Mouse (Mus musculus): ENCODE measurements around the gene Mettl7b. TPM values are rescaled to one million over a fixed set of nuclear protein-coding genes. Genes with fewer than 3 reads are reported as not detected.

The Mettl7b gene
- polyA plus RNA-seq, 1 experiment = not detected

DNA sequence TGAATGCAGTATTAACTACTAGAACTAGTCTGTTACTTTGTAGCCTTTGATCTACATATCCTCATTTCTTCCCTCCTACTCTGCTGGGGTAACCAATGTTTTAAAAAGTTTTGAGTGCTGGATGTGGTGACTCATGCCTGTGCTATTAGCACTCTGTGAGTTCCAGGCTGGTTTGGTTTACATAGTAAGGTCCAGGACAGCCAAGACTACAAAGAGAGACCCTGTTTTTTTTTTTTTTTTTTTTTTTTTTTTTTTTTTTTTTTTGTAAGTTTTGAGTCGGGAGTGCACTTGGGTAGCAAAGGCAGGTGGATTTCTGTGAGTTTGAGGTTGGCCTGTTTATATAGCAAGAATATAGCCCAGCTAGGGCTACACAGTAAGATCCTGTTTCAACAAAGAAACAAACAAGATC is 7.6 kb upstream of the Mettl7b start:
- no peak overlapping the region for H3K27ac ChIP-seq (replicated peaks; ENCODE audit: low read depth, low read length)
- no peaks in the 10 kb centered on the region for H3K4me1 ChIP-seq (ENCODE audit: control insufficient read depth, insufficient read depth, insufficient read length, low read length)
- no peak overlapping the region for H3K4me3 ChIP-seq (ENCODE audit: insufficient read depth, low read depth, low read length)

DNA sequence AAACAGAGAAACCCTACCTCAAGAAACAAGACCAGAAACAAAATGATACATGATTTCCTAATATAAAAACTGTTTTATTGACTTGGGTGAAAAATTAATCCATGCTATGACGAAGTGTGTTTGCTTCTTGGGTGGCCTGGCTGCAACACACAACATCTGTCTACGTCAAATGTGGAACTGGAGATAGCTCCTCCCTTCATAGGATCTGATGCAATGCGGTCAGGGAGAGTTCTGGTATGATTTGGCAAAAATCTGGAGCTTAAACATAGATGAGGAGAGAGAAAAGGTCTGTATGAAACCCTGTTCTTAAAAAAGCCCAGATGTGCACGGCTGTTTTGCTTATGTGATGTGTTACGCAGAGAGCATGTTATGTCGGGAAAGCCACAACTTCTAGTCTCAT is 5.1 kb upstream of the Mettl7b start:
- Histone ChIP-seq H3K4me3 (ENCODE audit: insufficient read depth, low read depth, low read length) (no peak overlapping the region), H3K4me1 (ENCODE audit: control insufficient read depth, insufficient read depth, insufficient read length, low read length) (no peaks in the 10 kb centered on the region), H3K27ac (replicated peaks; ENCODE audit: low read depth, low read length) (no peak overlapping the region)

DNA sequence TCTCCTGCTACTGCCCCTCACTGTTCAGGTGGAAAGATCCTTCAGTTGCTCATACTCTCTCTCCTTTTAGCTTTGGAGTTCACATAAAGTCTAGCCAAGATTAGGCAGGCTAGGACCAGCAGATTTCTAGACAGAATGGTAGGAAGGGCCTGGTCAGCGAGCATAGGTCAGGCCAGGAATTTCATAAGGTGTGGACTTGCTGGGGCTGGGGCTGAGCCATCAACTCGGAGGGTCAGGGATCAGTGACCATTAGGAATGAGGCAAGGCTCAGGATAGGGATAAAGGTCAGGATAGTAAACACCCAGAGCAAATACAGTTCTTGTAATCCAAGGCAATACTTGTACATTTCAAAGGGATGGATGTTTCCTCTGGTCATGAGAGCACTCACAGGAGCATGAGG is 4.2 kb upstream of the Mettl7b start:
- Histone ChIP-seq H3K4me3 (ENCODE audit: insufficient read depth, low read depth, low read length) (no peak overlapping the region), H3K27ac (replicated peaks; ENCODE audit: low read depth, low read length) (no peak overlapping the region), H3K4me1 (ENCODE audit: control insufficient read depth, insufficient read depth, insufficient read length, low read length) (no peaks in the 10 kb centered on the region)

DNA sequence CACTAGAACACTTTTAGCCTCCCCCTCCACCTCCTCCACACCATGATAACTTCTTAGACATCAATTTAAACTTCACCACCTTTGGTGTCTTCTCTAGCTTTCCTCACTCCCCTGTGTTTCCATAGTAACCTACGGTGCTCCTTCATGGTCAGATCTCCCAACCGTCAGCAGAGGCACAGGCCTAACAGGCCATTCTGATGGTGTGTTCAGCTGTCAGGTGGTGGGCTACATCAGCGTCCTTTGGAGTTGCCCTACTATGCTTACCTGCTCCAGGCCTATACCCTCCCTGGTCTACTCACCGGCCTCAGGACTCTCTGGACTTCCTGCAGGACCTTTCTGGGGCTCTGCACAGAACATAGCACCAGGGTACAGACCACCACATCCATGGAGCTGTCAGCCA is 646 bp downstream of the Mettl7b start:
- no peak overlapping the region for H3K4me3 ChIP-seq (ENCODE audit: insufficient read depth, low read depth, low read length)
- H3K4me1 ChIP-seq (ENCODE audit: control insufficient read depth, insufficient read depth, insufficient read length, low read length) = no peaks in the 10 kb centered on the region
- no peak overlapping the region for H3K27ac ChIP-seq (replicated peaks; ENCODE audit: low read depth, low read length)

DNA sequence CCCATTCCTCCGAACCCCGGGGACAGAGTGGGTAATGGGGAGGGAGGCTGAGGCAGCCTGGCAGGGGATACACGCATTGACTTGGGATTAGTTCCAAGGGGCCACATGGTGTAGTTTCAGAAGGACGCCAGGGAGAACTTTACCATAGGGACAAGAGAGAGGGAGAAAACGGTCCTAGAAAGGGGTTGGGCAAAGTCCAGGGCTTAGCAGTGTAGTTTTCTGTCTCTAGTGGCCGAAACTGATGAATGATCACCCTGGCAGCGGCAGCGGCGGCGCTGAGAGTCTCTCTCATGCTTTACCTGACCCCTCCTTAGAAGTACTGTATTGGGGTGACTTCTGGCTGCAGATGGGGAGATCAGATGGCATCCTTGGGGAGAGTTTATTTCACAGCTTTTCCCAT is 2.4 kb downstream of the Mettl7b start:
- Histone ChIP-seq H3K27ac (replicated peaks; ENCODE audit: low read depth, low read length) (no peak overlapping the region), H3K4me3 (ENCODE audit: insufficient read depth, low read depth, low read length) (no peak overlapping the region), H3K4me1 (ENCODE audit: control insufficient read depth, insufficient read depth, insufficient read length, low read length) (no peaks in the 10 kb centered on the region)

DNA sequence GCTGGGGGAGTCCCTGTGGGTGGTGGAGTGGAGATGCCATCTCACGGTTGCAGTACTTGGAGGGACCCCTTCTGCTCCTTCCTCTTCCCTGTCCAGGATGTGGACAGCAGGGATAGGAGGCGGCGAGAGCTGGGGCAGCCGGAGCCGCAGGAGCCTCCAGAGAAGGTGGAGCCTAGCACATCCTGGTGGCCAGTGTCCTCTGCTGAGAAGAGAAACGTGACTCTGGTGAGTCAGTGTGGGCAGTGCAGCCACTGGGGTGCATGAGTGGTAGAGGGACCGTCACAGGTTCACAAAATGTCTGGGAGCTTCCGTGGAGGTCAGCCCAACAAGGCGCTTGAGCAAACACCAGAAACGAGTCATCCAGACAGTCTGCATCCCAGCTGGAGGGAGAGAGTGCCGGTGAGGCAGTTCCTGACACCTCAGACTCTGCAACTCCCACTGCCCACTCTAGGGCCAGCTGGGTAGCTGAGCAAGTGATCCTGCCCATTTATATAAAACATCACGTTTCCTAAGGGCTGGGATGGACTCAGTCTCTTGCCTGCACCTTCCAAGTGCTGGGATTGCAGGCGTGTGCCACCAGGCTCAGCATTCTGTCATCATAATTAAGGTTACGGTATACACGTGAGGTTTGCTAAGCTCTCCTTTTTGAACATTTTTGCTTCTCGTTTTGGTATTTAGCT is 10.4 kb downstream of the Mettl7b start:
- H3K4me1 ChIP-seq (ENCODE audit: control insufficient read depth, insufficient read depth, insufficient read length, low read length) = no peaks in the 10 kb centered on the region
- H3K27ac ChIP-seq (replicated peaks; ENCODE audit: low read depth, low read length) = no peak overlapping the region

DNA sequence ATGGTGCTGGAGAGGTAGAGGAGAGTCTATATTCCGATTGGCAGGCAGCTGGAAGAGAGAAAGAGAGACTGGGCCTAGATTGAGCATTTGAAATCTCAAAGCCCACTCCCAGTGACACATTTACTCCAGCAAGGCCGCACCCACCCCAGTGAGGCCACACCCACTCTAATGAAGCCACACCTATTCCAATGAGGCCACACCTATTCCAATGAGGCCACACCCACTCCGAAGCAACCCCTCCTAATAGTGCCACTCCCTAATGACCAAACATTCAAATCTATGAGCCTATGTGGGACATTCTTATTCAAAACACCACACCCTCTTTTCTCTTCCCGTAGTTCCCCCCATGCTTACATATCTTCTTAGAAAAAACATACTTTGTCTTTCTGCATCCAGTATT is 13.3 kb downstream of the Mettl7b start:
- Histone ChIP-seq H3K4me1 (ENCODE audit: control insufficient read depth, insufficient read depth, insufficient read length, low read length) (no peaks in the 10 kb centered on the region), H3K4me3 (ENCODE audit: insufficient read depth, low read depth, low read length) (no peak overlapping the region)

More for the DNA sequence above, 10.4 kb downstream of the Mettl7b start:
- no peak overlapping the region for H3K4me3 ChIP-seq (ENCODE audit: insufficient read depth, low read depth, low read length)

DNA sequence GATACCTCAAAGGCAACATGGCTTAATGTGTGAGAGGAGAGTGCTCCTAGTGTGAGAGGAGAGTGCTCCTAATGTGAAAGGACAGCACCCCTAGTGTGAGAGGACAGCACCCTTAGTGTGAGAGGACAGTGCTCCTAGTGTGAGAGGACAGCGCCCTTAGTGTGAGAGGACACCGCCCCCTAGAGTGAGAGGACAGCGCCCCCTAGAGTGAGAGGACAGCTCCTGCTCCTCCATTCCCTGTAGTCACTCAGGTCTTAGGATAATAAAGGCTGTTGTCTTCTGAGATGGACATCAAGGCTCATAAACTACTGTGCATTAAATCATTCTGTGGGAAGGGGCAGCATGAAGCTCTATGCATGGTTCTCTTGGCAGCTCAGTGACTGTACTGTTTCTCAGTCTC is 15.1 kb downstream of the Mettl7b start:
- no peak overlapping the region for H3K27ac ChIP-seq (replicated peaks; ENCODE audit: low read depth, low read length)
- no peak overlapping the region for H3K4me3 ChIP-seq (ENCODE audit: insufficient read depth, low read depth, low read length)
- no peaks in the 10 kb centered on the region for H3K4me1 ChIP-seq (ENCODE audit: control insufficient read depth, insufficient read depth, insufficient read length, low read length)

More for the DNA sequence above, 13.3 kb downstream of the Mettl7b start:
- H3K27ac ChIP-seq (replicated peaks; ENCODE audit: low read depth, low read length) = no peak overlapping the region

DNA sequence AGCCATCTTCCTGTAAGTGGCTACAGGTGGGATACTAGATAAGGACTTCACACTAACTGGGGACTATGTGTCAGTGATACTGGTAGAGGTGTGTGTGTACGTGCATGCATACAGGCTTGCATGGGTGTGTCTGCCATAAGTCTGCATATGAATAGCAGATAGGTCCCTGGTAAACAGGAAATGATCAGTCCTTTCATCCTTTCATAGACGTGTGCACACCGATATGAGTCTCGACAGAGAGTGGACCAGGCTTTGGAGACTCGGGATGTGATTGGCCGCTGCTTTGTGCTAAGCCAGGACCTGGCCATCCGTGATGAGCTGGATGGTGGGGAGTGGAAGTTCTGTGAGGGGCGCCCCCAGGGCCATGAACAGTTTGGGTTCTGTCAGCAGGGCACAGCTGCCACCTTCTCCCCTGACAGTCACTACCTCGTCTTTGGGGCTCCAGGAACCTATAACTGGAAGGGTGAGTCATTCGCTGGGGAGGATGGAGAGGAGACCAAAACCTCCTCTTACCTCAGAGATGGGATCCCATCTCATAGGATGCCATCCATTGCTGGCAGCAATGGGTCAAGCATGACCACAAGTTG is 20.2 kb downstream of the Mettl7b start:
- Histone ChIP-seq H3K4me3 (ENCODE audit: insufficient read depth, low read depth, low read length) (no peak overlapping the region), H3K4me1 (ENCODE audit: control insufficient read depth, insufficient read depth, insufficient read length, low read length) (peaks cover 3% of the 10 kb centered on the region; the same call in 1 of the 2 replicates), H3K27ac (replicated peaks; ENCODE audit: low read depth, low read length) (no peak overlapping the region)

DNA sequence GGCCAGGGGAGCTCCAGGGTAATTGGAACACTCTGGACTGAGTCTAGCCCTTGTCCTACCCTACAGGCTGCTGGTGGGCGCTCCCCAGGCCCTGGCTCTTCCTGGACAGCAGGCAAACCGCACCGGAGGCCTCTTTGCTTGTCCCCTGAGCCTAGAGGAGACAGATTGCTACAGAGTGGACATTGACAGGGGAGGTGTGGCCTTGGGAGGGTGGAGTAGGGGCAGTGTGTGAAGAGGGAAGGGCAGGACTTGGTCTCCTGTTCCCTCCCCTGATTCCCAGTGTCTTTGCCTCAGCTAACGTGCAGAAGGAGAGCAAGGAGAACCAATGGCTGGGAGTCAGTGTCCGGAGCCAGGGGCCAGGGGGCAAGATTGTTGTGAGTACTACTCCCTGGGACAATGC is 21.8 kb downstream of the Mettl7b start:
- peak overlapping the region; percentile 99 for H3K27ac ChIP-seq (replicated peaks; ENCODE audit: low read depth, low read length)
- H3K4me1 ChIP-seq (ENCODE audit: control insufficient read depth, insufficient read depth, insufficient read length, low read length) = peaks cover 5% of the 10 kb centered on the region; the same call in 1 of the 2 replicates
- H3K4me3 ChIP-seq (ENCODE audit: insufficient read depth, low read depth, low read length) = no peak overlapping the region

DNA sequence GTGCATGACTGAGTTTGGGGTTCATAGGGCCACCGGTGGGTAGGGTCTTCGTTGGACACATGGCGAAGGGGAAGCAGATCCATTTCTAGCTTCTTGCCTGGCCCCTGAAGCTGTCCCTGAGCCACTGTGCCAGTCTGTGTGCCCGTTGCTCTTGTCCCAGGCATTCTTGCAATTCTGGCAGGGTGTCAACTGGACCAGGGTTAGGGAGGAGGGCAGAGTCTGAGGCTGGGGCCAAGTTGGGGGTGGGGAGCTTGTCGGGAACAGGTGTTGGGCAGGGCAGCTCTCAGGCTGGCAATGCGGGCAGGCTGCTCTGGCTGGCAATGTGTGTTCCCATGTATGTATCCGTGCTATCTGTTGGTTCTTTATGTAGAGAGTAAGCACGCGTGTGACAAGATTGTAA is 22.3 kb downstream of the Mettl7b start:
- 0 out of 2 replicates have a peak overlapping the region, but pooled peaks have one; percentile 8 for H3K4me3 ChIP-seq (ENCODE audit: insufficient read depth, low read depth, low read length)
- H3K27ac ChIP-seq (replicated peaks; ENCODE audit: low read depth, low read length) = peak overlapping the region; percentile 99
- peaks cover 5% of the 10 kb centered on the region; the same call in 1 of the 2 replicates for H3K4me1 ChIP-seq (ENCODE audit: control insufficient read depth, insufficient read depth, insufficient read length, low read length)

DNA sequence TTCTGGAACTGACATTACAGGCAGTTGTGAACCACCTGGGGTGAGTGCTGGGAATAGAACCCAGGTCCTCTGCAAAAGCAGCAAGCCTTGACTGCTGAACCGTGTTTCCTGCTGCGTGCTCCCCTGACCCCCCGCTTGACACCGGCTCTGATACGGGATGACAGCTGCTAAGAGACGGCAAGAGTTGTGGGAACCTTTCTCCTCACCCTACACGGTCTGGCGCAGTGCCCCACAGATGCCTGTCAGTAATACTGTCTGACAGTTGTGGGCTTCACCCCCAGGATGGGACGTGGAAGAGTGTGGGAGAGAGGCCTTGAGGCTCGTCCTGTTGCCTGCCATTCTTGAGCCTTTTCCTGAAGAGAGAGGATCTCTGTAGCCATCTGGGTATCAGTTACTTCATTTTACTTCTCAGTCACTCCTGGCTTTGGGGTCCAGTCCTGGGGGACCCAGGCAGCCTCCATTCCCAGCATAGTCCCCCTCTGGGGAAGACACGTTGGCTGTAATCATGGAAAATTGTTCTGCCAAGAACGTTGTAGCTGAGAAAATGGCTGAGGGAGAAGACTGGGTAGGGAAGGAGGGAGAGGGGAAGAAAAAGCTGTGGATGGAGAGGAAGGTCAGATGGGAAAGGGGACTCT is 22.9 kb downstream of the Mettl7b start:
- Histone ChIP-seq H3K4me3 (ENCODE audit: insufficient read depth, low read depth, low read length) (no peak overlapping the region), H3K27ac (replicated peaks; ENCODE audit: low read depth, low read length) (peak overlapping the region; percentile 99), H3K4me1 (ENCODE audit: control insufficient read depth, insufficient read depth, insufficient read length, low read length) (peaks cover 5% of the 10 kb centered on the region; the same call in 1 of the 2 replicates)

DNA sequence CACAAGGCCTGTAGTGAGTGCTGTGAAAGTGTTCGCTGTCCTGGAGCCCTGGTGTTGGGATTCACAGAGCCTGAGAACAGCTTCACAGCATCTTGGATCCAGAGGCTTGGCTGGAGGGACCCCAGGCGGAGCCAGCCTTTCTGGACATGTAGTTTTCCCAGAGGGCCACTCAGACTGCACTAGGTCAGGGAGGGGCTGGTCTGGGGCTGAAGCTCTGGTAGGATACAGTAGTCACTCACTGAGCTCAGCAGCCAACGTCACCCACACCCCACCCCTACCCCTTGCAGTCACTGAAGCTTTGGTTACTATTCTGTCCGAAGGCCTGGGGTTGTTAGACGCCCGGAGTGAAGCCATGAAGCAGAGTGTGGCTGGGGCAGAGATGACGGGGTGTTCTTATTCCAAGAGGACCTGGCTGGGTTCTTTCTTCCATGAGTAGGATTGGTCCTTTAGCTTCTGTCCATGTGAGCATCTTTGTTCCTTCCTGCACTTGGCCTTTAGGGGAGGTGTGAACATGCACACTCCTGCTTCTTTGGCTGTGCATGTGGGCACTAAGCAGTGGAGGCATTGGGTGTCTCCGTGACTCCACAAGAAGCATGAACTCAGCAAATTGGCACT is 24.9 kb downstream of the Mettl7b start:
- Histone ChIP-seq H3K4me3 (ENCODE audit: insufficient read depth, low read depth, low read length) (peak overlapping the region; percentile 70), H3K4me1 (ENCODE audit: control insufficient read depth, insufficient read depth, insufficient read length, low read length) (peaks cover 5% of the 10 kb centered on the region; the same call in 1 of the 2 replicates), H3K27ac (replicated peaks; ENCODE audit: low read depth, low read length) (peak overlapping the region; percentile 71)

DNA sequence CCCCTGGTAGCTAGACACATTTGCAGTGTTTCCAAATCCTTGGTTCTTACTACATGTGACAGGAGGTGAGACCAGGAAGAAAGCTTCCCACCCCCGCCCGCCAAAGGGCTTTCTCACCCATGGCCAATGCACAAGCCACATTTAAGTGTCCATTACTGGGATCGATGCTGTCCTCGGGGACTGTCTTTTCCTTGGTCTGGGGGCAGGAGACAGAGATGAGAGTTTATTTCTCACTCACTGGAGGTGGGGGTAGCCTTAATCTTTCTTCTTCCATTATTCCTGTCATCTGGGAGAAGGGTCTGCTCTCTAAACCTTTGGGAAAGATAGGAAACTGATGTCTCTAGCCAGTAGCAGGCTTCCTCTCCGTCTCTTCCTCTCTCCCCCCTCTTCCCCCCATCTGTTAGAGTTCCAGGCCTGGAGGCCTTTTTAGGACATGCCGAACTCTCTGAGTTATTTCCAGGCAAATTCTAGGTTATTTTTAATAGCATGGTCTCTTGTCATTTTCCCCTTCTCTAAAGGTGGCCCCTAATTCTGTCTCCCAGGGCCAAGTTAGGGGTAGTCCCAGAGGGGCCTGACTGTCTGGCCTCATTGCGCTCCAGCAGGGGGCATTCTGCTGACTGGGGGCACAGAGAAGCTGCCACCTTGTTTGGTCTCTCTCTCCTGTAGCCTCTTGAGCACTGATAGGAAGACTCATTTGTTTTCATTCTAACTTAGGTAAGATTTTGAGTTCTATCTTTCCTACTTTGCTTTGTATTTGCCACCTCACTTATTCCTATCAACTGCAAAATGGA is 25.6 kb downstream of the Mettl7b start:
- H3K4me1 ChIP-seq (ENCODE audit: control insufficient read depth, insufficient read depth, insufficient read length, low read length) = peaks cover 5% of the 10 kb centered on the region; the same call in 1 of the 2 replicates
- peak overlapping the region; percentile 70 for H3K4me3 ChIP-seq (ENCODE audit: insufficient read depth, low read depth, low read length)
- peak overlapping the region; percentile 71 for H3K27ac ChIP-seq (replicated peaks; ENCODE audit: low read depth, low read length)

All from brown adipose tissue, adult 24 weeks (tissue).